Mouse (Mus musculus) layer of hippocampus, adult 9-10 months (tissue): ENCODE measurements at regions not wholly inside any gene's neighbourhood (a gene's known extent, or its start where the extent isn't known, plus 50 kb on each side); places are given as distances from the start of the nearest gene placed in this dataset.
A peak's percentile ranks its signal among the peaks of the same experiment; 100 is the strongest.

ENCODE experiments used
- DNase-seq: peaks from one replicate; pipeline ENCODE4 v3.0.0; 2022; ENCODE audit warnings: low spot score

DNA sequence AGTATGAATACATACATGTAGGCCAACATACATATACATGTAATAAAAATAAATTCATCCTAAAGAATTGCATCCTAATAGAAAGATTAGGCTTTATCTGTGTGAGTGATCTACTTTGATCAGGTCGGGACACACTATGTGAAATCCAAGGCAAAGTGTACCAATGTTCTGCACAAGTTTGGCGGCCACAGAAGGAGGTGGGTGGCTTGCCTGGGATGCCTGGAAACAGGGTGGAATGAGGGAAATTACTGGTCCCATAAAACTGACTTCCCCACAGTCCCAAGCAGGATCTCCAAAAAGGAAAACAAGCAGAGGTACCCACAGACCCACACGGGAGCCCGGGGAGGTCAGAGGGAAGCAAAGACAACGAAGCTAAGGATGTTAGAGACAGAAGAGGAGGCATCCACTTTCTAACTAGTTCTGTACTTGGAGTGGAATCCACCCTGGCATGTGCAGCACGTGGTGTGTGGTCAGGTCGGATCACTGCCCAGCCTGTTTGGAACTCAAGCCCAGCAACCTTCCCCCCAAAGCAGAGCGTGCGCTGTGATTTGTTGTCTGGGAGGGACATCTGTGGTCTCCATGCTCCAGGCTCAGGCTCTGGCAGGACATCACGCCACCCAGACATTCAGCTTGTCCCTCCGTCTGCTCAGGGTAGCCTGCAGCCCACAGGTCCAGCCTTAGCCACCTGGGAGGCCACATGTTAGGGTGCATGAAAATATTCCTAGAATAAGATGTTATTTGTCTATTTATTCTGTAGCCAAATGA lies 615.3 kb upstream of the 3110018I06Rik start:
- DNase-seq: no peak

GRCm38 (mm10) chr12:106890319-106890718 lies 598.1 kb upstream of the 3110018I06Rik start:
- DNase-seq: no peak

DNA sequence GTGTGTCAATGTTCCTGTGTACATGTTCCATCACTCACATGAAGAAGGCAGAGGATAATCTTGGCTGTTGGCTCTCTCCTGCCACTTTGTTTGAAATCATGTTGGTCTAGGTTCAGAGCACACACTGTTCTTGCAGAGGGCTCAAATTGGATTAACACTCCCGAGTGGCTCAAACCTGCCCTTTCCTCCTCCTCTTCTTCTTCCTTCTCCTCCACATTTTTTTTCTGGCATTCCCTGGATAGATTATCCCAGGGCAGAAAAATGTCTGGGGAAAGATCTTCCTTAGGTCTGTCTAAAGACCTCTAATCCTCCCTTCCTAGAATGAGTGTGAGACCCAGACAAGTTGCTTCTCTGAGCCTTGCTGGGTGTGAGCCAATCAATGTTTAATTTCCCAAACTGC lies 594.4 kb upstream of the 3110018I06Rik start:
- no peak for DNase-seq

GRCm38 (mm10) chr12:106904202-106904601 lies 584.2 kb upstream of the 3110018I06Rik start:
- no peak for DNase-seq

DNA sequence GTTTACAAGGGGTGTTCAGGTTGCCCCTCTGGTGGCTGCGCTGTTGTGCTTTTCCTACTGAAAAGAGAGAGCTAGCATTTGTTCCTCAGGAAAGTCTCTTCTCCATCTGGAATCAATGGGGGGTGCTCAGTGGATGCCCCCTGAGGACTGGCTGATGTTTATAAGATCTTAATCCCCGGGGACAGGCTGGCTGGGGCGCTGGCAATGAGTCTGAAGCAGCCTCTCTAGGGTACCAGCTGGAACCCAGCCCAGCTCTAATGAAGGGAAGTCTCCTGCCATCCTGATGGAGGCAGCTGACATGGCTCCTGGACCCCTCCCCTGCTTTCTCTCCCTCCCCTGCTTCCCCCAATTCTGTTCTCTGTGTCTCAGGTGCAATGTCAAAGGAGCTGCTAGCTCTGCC lies 575.6 kb upstream of the 3110018I06Rik start:
- DNase-seq: no peak

DNA sequence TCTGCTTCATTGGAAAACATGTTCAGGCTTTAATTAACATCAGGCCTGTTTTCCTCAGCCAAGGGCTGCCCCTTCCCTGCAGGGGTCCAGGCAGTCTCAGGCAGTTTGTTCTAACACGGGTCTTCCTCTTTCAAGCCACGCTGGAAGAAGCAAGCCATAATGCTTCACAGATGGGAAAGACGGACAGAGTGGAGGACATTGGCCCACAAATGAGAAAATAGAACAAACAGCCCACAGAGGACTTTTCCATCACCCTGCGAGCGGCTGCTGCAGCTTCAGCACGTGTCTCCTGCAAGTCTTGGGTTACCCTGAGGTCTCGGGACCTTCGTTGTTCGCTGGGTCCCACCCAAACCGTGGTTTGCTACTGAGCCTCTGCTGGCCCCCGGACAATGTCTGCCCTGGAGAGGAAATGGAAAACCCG lies 565.9 kb upstream of the 3110018I06Rik start:
- DNase-seq: no peak

- no peak for DNase-seq
These were observed 560.0 kb upstream of the 3110018I06Rik start for GRCm38 (mm10) chr12:106928389-106928788.

DNA sequence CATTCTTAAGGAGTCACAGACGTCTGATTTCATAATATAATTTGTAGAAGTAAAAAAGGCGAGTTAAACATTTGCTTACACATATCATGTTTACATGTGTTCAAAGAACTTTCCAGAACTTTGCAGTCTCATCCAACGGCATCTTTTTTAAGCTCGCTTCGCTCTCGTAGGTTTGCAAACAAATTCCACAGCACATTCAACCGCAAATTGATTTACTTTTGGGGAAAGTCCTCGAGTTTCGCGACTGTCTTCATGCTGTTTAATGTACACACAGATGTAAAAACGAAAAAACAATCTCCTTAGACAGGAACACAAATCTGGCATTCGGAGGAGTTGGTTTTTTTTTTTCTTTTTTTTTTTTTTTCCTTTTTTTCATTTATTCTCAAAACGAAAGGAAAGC lies 559.3 kb upstream of the 3110018I06Rik start:
- DNase-seq: no peak

- no peak for DNase-seq
These were observed 556.8 kb upstream of the 3110018I06Rik start for GRCm38 (mm10) chr12:106931591-106931990.

- DNase-seq: no peak
These were observed 549.1 kb upstream of the 3110018I06Rik start for GRCm38 (mm10) chr12:106939381-106939780.

- no peak for DNase-seq
These were observed 544.6 kb upstream of the 3110018I06Rik start for GRCm38 (mm10) chr12:106943874-106944273.

DNA sequence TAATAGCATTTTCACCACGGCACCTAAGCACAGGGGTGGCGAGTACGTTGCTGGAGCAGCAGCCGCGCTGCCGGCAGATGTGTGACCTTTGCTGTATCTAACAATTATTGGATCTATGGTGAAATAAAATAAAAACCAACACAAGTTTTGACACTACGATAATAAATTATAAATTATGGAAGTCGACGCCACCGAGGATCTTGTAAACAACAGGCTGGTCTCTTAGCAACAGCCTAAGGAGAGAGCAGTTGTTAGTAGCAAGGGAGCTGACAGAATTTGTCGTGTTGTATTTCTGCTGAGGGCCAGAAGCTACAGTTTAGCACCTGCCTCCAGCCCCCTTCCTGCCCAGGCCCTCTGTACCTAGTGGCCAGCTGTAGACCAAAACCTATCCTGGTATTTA lies 535.8 kb upstream of the 3110018I06Rik start:
- no peak for DNase-seq

DNA sequence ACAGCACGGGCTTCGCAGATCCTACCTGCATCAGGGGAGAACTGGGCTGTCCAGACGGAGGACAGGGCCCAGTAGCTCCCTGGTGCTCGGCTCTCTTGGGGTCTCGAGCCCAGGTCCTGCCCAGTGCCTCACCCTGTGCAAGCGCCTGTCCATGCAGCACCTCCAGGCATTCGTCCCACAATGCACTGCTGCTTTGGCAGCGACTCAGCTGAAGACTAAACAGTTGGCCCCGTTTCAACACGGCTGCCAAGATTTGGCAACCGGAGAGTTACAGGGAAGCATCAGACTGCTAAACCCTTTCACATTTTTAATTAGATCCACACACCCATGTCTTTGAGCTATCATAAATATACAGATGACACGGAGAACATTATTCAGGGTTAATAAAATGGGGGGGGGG lies 532.7 kb upstream of the 3110018I06Rik start:
- DNase-seq: peak; percentile 55

DNA sequence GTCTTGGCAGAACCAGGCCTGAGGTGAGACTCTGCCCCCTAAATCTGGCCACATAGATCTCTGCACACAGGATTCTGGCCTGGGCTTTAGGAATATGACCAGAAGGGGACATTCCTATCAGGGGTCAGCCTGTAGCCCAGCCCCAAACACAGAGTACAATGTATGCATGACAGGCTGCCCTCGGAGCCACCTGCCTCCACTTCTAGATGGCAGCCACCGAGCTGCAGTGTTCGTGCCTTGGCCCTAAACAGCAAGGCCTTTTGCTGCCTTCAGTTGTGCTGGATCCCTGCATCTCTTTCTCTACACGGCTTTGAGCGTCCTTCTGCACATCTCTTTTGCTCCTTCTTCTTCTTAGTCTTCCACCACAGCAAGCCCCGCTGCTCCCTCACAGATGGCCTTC lies 532.2 kb upstream of the 3110018I06Rik start:
- DNase-seq: no peak

DNA sequence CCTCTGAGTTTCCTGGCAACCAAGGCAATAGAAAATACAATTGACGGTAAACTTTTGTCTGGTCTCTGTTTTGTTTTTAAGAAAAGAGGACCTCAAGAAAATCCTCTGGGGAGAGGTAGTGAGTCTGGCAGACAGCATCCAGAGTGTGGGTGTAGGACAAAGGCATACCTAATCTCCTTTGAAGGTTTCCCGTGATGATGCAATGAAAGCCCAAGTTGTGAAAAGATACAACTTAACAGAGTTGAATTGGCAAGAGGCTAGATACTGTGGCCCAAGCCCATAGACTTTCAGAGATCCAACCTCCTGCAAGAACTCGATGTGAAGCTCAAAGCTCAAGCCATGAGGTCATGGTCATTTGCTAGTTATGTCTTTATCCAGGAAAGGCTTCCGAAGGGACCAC lies 526.4 kb upstream of the 3110018I06Rik start:
- no peak for DNase-seq

GRCm38 (mm10) chr12:106963762-106964161 lies 524.7 kb upstream of the 3110018I06Rik start:
- DNase-seq: no peak

DNA sequence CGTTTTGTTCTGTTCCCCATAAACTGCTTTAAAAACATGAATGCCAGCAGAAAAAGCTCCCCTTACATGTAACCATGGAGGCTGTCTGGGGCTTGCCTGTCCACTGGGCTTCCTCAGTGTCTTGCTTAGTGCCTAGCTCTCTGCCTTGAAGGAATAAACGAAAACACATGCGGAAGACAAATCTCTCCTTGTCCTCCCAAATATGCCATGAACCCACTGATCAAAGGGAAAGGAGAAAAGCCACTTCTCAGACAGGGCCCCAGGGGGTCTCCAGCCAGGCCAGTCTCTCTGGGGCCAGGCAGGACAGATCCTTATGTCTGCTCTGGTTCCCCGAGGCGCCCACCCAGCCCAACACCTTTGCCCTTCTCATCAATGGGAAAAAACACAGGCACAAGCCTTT lies 518.6 kb upstream of the 3110018I06Rik start:
- no peak for DNase-seq

- no peak for DNase-seq
These were observed 496.0 kb upstream of the 3110018I06Rik start for GRCm38 (mm10) chr12:106992421-106992820.

GRCm38 (mm10) chr12:106993011-106993410 lies 495.4 kb upstream of the 3110018I06Rik start:
- no peak for DNase-seq

DNA sequence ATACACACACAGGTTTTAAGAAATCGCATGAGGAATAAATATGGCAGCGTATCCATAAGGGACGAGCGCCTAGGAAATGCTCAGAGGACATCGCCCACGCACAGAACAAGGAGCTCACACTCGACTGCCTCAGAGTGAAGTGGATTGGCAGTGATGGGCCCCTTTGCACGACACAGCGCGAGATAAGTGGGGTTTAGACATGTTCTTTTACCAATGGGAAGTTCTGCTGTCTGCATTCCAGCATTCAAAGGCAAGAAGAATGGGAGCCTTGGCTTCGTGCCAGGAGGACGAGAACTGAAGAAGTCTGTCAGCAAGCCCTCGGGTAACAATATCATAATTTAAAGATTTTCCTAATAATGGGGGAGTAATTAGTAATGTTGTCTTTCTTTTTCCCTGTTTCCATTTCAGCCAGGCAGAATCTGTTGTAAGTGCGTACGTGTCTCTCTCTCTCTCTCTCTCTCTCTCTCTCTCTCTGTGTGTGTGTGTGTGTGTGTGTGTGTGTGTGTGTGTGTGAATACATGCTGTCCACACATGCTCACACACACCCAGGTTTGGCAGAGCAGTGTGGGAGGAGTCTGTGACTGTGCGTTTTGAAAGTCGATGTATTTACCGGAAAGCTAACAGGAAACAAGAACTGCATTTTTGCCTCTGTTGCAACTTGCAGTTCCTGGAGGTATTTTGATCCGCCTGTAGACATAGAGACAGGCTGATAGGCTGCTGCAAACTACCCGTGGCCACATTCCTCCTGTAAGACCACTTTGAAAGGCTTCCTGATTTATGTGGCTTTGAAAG lies 477.2 kb upstream of the 3110018I06Rik start:
- DNase-seq: no peak

DNA sequence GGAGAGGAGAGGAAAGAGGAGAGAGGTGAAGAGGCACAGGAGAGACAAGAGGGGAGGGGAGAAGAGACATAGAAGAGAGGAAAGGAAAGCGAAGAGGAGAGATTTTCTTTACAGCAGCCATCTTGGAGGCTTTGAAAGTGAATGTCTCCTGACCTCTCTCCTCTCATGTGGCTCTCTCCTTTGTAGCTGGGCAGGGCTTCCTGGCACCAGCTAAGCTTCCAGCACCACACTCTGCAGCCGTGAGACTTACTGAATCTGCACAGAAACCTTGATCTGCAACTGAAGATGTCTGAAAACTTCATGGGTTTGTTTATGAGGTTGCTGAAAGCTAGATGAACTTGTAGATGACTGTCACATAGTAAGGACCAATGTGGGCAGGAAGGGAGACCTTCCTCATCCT lies 471.6 kb upstream of the 3110018I06Rik start:
- no peak for DNase-seq

GRCm38 (mm10) chr12:107021806-107022205 lies 466.6 kb upstream of the 3110018I06Rik start:
- no peak for DNase-seq

DNA sequence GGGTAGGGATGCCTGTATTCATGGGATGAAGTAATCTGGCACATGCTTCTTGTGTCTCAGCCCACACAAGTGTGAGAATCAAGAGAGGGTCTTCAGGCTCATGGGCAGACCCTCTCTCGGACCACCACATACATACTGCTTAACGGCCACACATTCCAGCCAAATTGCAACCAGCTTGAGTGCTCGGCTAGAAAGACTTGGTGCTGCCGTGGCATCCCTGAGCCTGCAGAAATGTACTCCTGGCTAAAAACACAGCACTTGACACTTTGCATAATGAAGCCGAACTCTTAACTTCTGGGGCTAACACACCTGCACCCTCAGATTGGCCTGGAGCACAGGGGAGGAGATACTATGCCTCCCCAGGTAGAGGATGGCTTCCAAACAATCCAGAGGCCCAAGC lies 461.6 kb upstream of the 3110018I06Rik start:
- no peak for DNase-seq
